Mouse (Mus musculus): ENCODE measurements around the gene Helt.

GRCm38 (mm10) chr8:46329396-46329795, 34.9 kb upstream of the Helt start:
- TF ChIP-seq CTCF (IDR thresholded peaks at IDR 0.05; ENCODE audit: borderline replicate concordance, control insufficient read depth, extremely low read depth, insufficient read depth, low read length, poor library complexity) (no peak), POLR2A (IDR thresholded peaks at IDR 0.05; ENCODE audit: control insufficient read depth, extremely low read depth, insufficient read depth, low read length, poor library complexity) (no peak)
